Mouse (Mus musculus): ENCODE measurements around the gene L3mbtl1. TPM values are rescaled to one million over a fixed set of nuclear protein-coding genes. Genes with fewer than 3 reads are reported as not detected.

L3mbtl1 gene
- polyA plus RNA-seq, 1 experiment, result 0.54 TPM

GRCm38 (mm10) chr2:162943931-162944330 is 659 bp downstream of the L3mbtl1 start:
- DNase-seq (ENCODE audit: low spot score), result no peak

- DNase-seq (ENCODE audit: low spot score), result no peak
Observed at GRCm38 (mm10) chr2:162946964-162947363, 3.7 kb downstream of the L3mbtl1 start.

- no peak for DNase-seq (ENCODE audit: low spot score)
Observed at GRCm38 (mm10) chr2:162947736-162948135, 4.5 kb downstream of the L3mbtl1 start.

- no peak for DNase-seq (ENCODE audit: low spot score)
Observed at GRCm38 (mm10) chr2:162948221-162948620, 4.9 kb downstream of the L3mbtl1 start.

GRCm38 (mm10) chr2:162950776-162951175 is 7.5 kb downstream of the L3mbtl1 start:
- no peak for DNase-seq (ENCODE audit: low spot score)

GRCm38 (mm10) chr2:162956843-162957242 is 13.6 kb downstream of the L3mbtl1 start:
- no peak for DNase-seq (ENCODE audit: low spot score)

GRCm38 (mm10) chr2:162961321-162961720 is 18.0 kb downstream of the L3mbtl1 start:
- DNase-seq (ENCODE audit: low spot score), result no peak

- DNase-seq (ENCODE audit: low spot score), result no peak
Observed at GRCm38 (mm10) chr2:162966734-162967133, 23.5 kb downstream of the L3mbtl1 start.

- DNase-seq (ENCODE audit: low spot score), result no peak
Observed at GRCm38 (mm10) chr2:162968357-162968756, 25.1 kb downstream of the L3mbtl1 start.

GRCm38 (mm10) chr2:162969101-162969500 is 25.8 kb downstream of the L3mbtl1 start:
- no peak for DNase-seq (ENCODE audit: low spot score)

- no peak for DNase-seq (ENCODE audit: low spot score)
Observed at GRCm38 (mm10) chr2:162970896-162971295, 27.6 kb downstream of the L3mbtl1 start.

GRCm38 (mm10) chr2:162972752-162973151 is 29.5 kb downstream of the L3mbtl1 start:
- DNase-seq (ENCODE audit: low spot score), result no peak

- no peak for DNase-seq (ENCODE audit: low spot score)
Observed at GRCm38 (mm10) chr2:162973206-162973605, 29.9 kb downstream of the L3mbtl1 start.

GRCm38 (mm10) chr2:162973637-162974036 is 30.4 kb downstream of the L3mbtl1 start:
- DNase-seq (ENCODE audit: low spot score), result no peak

- no peak for DNase-seq (ENCODE audit: low spot score)
Observed at GRCm38 (mm10) chr2:162975157-162975775, 32.0 kb downstream of the L3mbtl1 start.

- no peak for DNase-seq (ENCODE audit: low spot score)
Observed at GRCm38 (mm10) chr2:162976001-162976400, 32.7 kb downstream of the L3mbtl1 start.

GRCm38 (mm10) chr2:162984381-162984780 is 41.1 kb downstream of the L3mbtl1 start:
- no peak for DNase-seq (ENCODE audit: low spot score)

- no peak for DNase-seq (ENCODE audit: low spot score)
Observed at GRCm38 (mm10) chr2:162985923-162986322, 42.7 kb downstream of the L3mbtl1 start.

- DNase-seq (ENCODE audit: low spot score), result no peak
Observed at GRCm38 (mm10) chr2:162986764-162987163, 43.5 kb downstream of the L3mbtl1 start.

- no peak for DNase-seq (ENCODE audit: low spot score)
Observed at GRCm38 (mm10) chr2:162987218-162987617, 43.9 kb downstream of the L3mbtl1 start, which contains the start of gene Sgk2. Gene Sgk2, plus strand, starts transcription at chr2:162987330.

GRCm38 (mm10) chr2:162988235-162988634 is 45.0 kb downstream of the L3mbtl1 start:
- DNase-seq (ENCODE audit: low spot score), result no peak

- DNase-seq (ENCODE audit: low spot score), result no peak
Observed at GRCm38 (mm10) chr2:162991394-162992083, 48.3 kb downstream of the L3mbtl1 start.

GRCm38 (mm10) chr2:162992084-162992437 is 48.8 kb downstream of the L3mbtl1 start:
- DNase-seq (ENCODE audit: low spot score), result no peak

All from urinary bladder, adult 2 months (tissue).